Mouse (Mus musculus) spleen, adult 2 months (tissue): Measurements from ENCODE around the gene Tfcp2. TPM values are rescaled to one million over a fixed set of nuclear protein-coding genes. Genes with fewer than 3 reads are reported as not detected.

Source experiments
- DNase-seq, 2 experiments: peaks; one replicate each; pipeline versions ENCODE4 v3.0.0 to v3.0.0-alpha.2; 2012 to 2021; ENCODE audit warnings: low spot score in 2 of 2, low read depth in 1 of 2
- H3K27ac ChIP-seq: fragments of 200-500 bp; 2 replicates; pipeline ENCODE4 v1.5.1; 2012; ENCODE audit warnings: low read length, inconsistent platforms; ENCODE audit not compliant: insufficient read depth
- H3K27me3 ChIP-seq: fragments of 200-500 bp; 2 replicates; pipeline ENCODE4 v1.6.1; 2012; ENCODE audit warnings: mild to moderate bottlenecking, moderate library complexity, low read length, inconsistent platforms; ENCODE audit not compliant: control insufficient read depth, insufficient read depth
- H3K36me3 ChIP-seq: fragments of 200-500 bp; 2 replicates; pipeline ENCODE4 v1.6.1; 2012; ENCODE audit warnings: mild to moderate bottlenecking, low read length, inconsistent platforms; ENCODE audit not compliant: control insufficient read depth, insufficient read depth
- H3K4me1 ChIP-seq: fragments of 200-500 bp; 2 replicates; pipeline ENCODE4 v1.6.1; 2011; ENCODE audit warnings: inconsistent platforms; ENCODE audit not compliant: control insufficient read depth, insufficient read depth, insufficient read length
- H3K4me3 ChIP-seq: fragments of 200-500 bp; 2 replicates; pipeline ENCODE4 v1.5.1; 2011; ENCODE audit warnings: mild to moderate bottlenecking, inconsistent platforms; ENCODE audit not compliant: insufficient read depth, insufficient read length; ENCODE audit errors: extremely low read depth
- CTCF ChIP-seq: fragments of 200-500 bp; IDR thresholded peaks from 2 replicates; pipeline ENCODE4 v1.5.1; 2011; ENCODE audit warnings: mild to moderate bottlenecking, inconsistent platforms; ENCODE audit not compliant: insufficient read depth, insufficient read length, insufficient replicate concordance; ENCODE audit errors: extremely low read depth
- POLR2A ChIP-seq: fragments of 200-500 bp; IDR thresholded peaks from 2 replicates; pipeline ENCODE4 v1.6.1; 2011; ENCODE audit warnings: low read depth, low read length, inconsistent platforms
- WGBS: fragments of 180-500 bp; shearing (Covaris S2); methylation state at CpG from one replicate; pipeline ENCODE4 v1.1.7; 2018; 5-methylcytosine and 5-hydroxymethylcytosine counted together
- polyA plus RNA-seq: library from polyadenylated mRNA; depleted of rRNA; stranded (reverse); fragments of >200 nt; gene quantifications from 2 replicates; pipeline ENCODE4 v1.2.3, GENCODE M21; 2012

Tfcp2 gene
- polyA plus RNA-seq, 1 experiment, result 3.8 TPM

GRCm38 (mm10) chr15:100487050-100487449, 64.8 kb downstream of the Tfcp2 start:
- Histone ChIP-seq H3K27ac (no peak overlapping the region), H3K4me3 (no peak overlapping the region), H3K36me3 (peaks cover 10% of the 10 kb centered on the region), H3K4me1 (no peaks in the 10 kb centered on the region), H3K27me3 (no peaks in the 10 kb centered on the region)
- no peak for DNase-seq
- no peak for TF ChIP-seq CTCF
- TF ChIP-seq POLR2A, result no peak
- WGBS, result 86% methylated on average over 2 of the region's 2 CpGs

- Histone ChIP-seq H3K4me3 (no peak overlapping the region), H3K27me3 (no peaks in the 10 kb centered on the region), H3K36me3 (peaks cover 14% of the 10 kb centered on the region), H3K27ac (no peak overlapping the region), H3K4me1 (no peaks in the 10 kb centered on the region)
- 93% methylated on average over 7 of the region's 7 CpGs for WGBS
- TF ChIP-seq CTCF (no peak), POLR2A (no peak)
- DNase-seq, result no peak
Observed at GRCm38 (mm10) chr15:100486450-100486849, 65.4 kb downstream of the Tfcp2 start.

GRCm38 (mm10) chr15:100485576-100485975, 66.2 kb downstream of the Tfcp2 start:
- Histone ChIP-seq H3K27me3 (no peaks in the 10 kb centered on the region), H3K4me3 (no peak overlapping the region), H3K4me1 (no peaks in the 10 kb centered on the region), H3K27ac (no peak overlapping the region), H3K36me3 (peaks cover 14% of the 10 kb centered on the region)
- WGBS, result 92% methylated on average over 3 of the region's 3 CpGs
- TF ChIP-seq CTCF, result no peak
- TF ChIP-seq POLR2A, result no peak
- no peak for DNase-seq

GRCm38 (mm10) chr15:100478925-100479324, 72.9 kb downstream of the Tfcp2 start:
- no peak for DNase-seq
- no peak overlapping the region for H3K27ac ChIP-seq
- H3K4me3 ChIP-seq, result no peak overlapping the region
- WGBS, result 86% methylated on average over 4 of the region's 4 CpGs
- H3K36me3 ChIP-seq, result peaks cover 40% of the 10 kb centered on the region
- no peak for TF ChIP-seq CTCF
- TF ChIP-seq POLR2A, result no peak
- no peaks in the 10 kb centered on the region for H3K27me3 ChIP-seq
- no peaks in the 10 kb centered on the region for H3K4me1 ChIP-seq

GRCm38 (mm10) chr15:100478351-100478750, 73.5 kb downstream of the Tfcp2 start:
- DNase-seq, result no peak
- no peaks in the 10 kb centered on the region for H3K27me3 ChIP-seq
- no peak overlapping the region for H3K27ac ChIP-seq
- H3K4me1 ChIP-seq, result no peaks in the 10 kb centered on the region
- TF ChIP-seq POLR2A (no peak), CTCF (no peak)
- no peak overlapping the region for H3K4me3 ChIP-seq
- 83% methylated on average over 10 of the region's 10 CpGs for WGBS
- peaks cover 40% of the 10 kb centered on the region for H3K36me3 ChIP-seq

- no peak for DNase-seq
- peaks cover 28% of the 10 kb centered on the region for H3K36me3 ChIP-seq
Observed at GRCm38 (mm10) chr15:100473926-100474503, 77.8 kb downstream of the Tfcp2 start.

GRCm38 (mm10) chr15:100470037-100470436, 81.8 kb downstream of the Tfcp2 start:
- no peak for TF ChIP-seq CTCF
- no peak for TF ChIP-seq POLR2A
- Histone ChIP-seq H3K36me3 (peaks cover 7% of the 10 kb centered on the region), H3K4me1 (peaks cover 7% of the 10 kb centered on the region), H3K4me3 (no peak overlapping the region), H3K27me3 (no peaks in the 10 kb centered on the region), H3K27ac (no peak overlapping the region)
- no peak for DNase-seq
- 89% methylated on average over 10 of the region's 10 CpGs for WGBS

More at GRCm38 (mm10) chr15:100473926-100474503, 77.8 kb downstream of the Tfcp2 start:
- WGBS, result 91% methylated on average over 7 of the region's 7 CpGs
- Histone ChIP-seq H3K4me1 (peaks cover 7% of the 10 kb centered on the region), H3K27ac (no peak overlapping the region), H3K27me3 (no peaks in the 10 kb centered on the region), H3K4me3 (no peak overlapping the region)
- TF ChIP-seq CTCF (no peak), POLR2A (no peak)
